Mouse (Mus musculus) large intestine, adult 2 months (tissue): ENCODE measurements around the gene Garem2. TPM values are rescaled to one million over a fixed set of nuclear protein-coding genes. Genes with fewer than 3 reads are reported as not detected.
A peak's percentile ranks its signal among the peaks of the same experiment; 100 is the strongest.

ENCODE experiments used
- DNase-seq: peaks from one replicate; pipeline ENCODE4 v3.0.0-alpha.2; 2012; ENCODE audit warnings: low read depth, low spot score
- WGBS: fragments of 180-500 bp; shearing (Covaris S2); methylation state at CpG from one replicate; pipeline ENCODE4 v1.1.7; 2018; 5-methylcytosine and 5-hydroxymethylcytosine counted together
- polyA plus RNA-seq: library from polyadenylated mRNA; depleted of rRNA; stranded (reverse); fragments of >200 nt; gene quantifications from 2 replicates; pipeline ENCODE4 v1.2.3, GENCODE M21; 2012

Garem2 gene
- polyA plus RNA-seq, 1 experiment, result 0.02 TPM

- DNase-seq, result no peak
- 57% methylated on average over 22 of the region's 22 CpGs for WGBS
Measured at GRCm38 (mm10) chr5:30110371-30111060, 5.6 kb downstream of the Garem2 start.

- 22% methylated on average over 18 of the region's 18 CpGs for WGBS
- no peak for DNase-seq
Measured at GRCm38 (mm10) chr5:30111126-30111525, 6.2 kb downstream of the Garem2 start.

- 69% methylated on average over 3 of the region's 3 CpGs for WGBS
- DNase-seq, result no peak
Measured at GRCm38 (mm10) chr5:30111771-30112170, 6.8 kb downstream of the Garem2 start.

GRCm38 (mm10) chr5:30112533-30113068 lies 7.6 kb downstream of the Garem2 start:
- 46% methylated on average over 3 of the region's 3 CpGs for WGBS
- no peak for DNase-seq

GRCm38 (mm10) chr5:30113881-30114760 lies 9.2 kb downstream of the Garem2 start:
- WGBS, result 2% methylated on average over 101 of the region's 103 CpGs
- no peak for DNase-seq

GRCm38 (mm10) chr5:30114761-30115140 lies 9.8 kb downstream of the Garem2 start:
- WGBS, result 2% methylated on average over 28 of the region's 28 CpGs

GRCm38 (mm10) chr5:30115718-30116117 lies 10.8 kb downstream of the Garem2 start:
- no peak for DNase-seq
- WGBS, result 70% methylated on average over 10 of the region's 10 CpGs

More at GRCm38 (mm10) chr5:30114761-30115140, 9.8 kb downstream of the Garem2 start:
- no peak for DNase-seq

GRCm38 (mm10) chr5:30118018-30118417 lies 13.1 kb downstream of the Garem2 start:
- no peak for DNase-seq
- 81% methylated on average over 1 of the region's 1 CpGs for WGBS

GRCm38 (mm10) chr5:30119163-30119562 lies 14.2 kb downstream of the Garem2 start:
- DNase-seq, result no peak
- 39% methylated on average over 6 of the region's 6 CpGs for WGBS

- WGBS, result 38% methylated on average over 7 of the region's 7 CpGs
- peak; percentile 50 for DNase-seq
Measured at GRCm38 (mm10) chr5:30120106-30120505, 15.1 kb downstream of the Garem2 start.

GRCm38 (mm10) chr5:30122481-30122880 lies 17.5 kb downstream of the Garem2 start:
- 92% methylated on average over 6 of the region's 6 CpGs for WGBS
- no peak for DNase-seq

- DNase-seq, result no peak
Measured at GRCm38 (mm10) chr5:30125587-30125986, 20.6 kb downstream of the Garem2 start.

GRCm38 (mm10) chr5:30126756-30127155 lies 21.8 kb downstream of the Garem2 start:
- 73% methylated on average over 7 of the region's 7 CpGs for WGBS
- DNase-seq, result no peak

More at GRCm38 (mm10) chr5:30125587-30125986, 20.6 kb downstream of the Garem2 start:
- WGBS, result 44% methylated on average over 5 of the region's 5 CpGs

GRCm38 (mm10) chr5:30127921-30128597 lies 23.1 kb downstream of the Garem2 start:
- 89% methylated on average over 13 of the region's 13 CpGs for WGBS
- DNase-seq, result no peak

- no peak for DNase-seq
- WGBS, result 94% methylated on average over 6 of the region's 6 CpGs
Measured at GRCm38 (mm10) chr5:30128680-30129079, 23.7 kb downstream of the Garem2 start.

- DNase-seq, result no peak
- WGBS, result 75% methylated on average over 4 of the region's 4 CpGs
Measured at GRCm38 (mm10) chr5:30131246-30131645, 26.3 kb downstream of the Garem2 start.

- 93% methylated on average over 2 of the region's 2 CpGs for WGBS
- DNase-seq, result no peak
Measured at GRCm38 (mm10) chr5:30132173-30132572, 27.2 kb downstream of the Garem2 start.

GRCm38 (mm10) chr5:30135711-30136231 lies 30.8 kb downstream of the Garem2 start:
- WGBS, result 87% methylated on average over 11 of the region's 11 CpGs
- DNase-seq, result no peak

- DNase-seq, result no peak
- 92% methylated on average over 9 of the region's 9 CpGs for WGBS
Measured at GRCm38 (mm10) chr5:30137271-30137670, 32.3 kb downstream of the Garem2 start.

- no peak for DNase-seq
- 85% methylated on average over 4 of the region's 4 CpGs for whole genome bisulfite sequencing
Measured at GRCm38 (mm10) chr5:30138193-30138592, 33.2 kb downstream of the Garem2 start.
